Mouse (Mus musculus) CD8-positive naive resting alpha-beta T cell, adult 2 months (primary cell): Measurements from ENCODE around the gene Fam160a2.
"Not testable (repeated sequence)": the region's sequence is repeated elsewhere in the genome, so short reads cannot be mapped to it uniquely, and the experiment has no call there.

Source experiments
- DNase-seq, 2 experiments: peaks; one replicate each; pipeline ENCODE4 v3.0.0; 2022; ENCODE audit warnings: low read depth in 2 of 2, low spot score in 2 of 2

Gene Fam160a2

GRCm38 (mm10) chr7:105395131-105395820 is 4.6 kb downstream of the Fam160a2 start:
- DNase-seq, result no peak

DNA sequence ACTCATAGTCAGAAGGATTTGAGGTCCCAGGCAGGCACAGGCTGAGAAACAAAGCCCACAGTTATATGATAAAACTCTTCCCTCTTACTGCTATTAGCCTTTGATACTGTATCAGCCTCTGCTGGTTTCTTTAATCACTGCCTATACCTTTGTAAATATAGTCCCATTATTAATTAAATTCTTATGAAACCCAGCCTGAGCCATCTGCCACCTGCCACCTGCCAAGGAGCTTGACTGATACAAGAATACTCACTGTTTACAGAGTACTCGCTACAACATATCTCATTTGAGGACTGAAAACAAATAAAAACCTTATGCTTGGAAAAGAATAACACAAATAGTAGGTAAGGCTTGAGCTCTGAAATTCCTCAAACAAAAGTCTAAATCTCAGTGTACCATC is 5.2 kb downstream of the Fam160a2 start:
- DNase-seq, result no peak

- no peak for DNase-seq
Measured at GRCm38 (mm10) chr7:105390236-105390635, 9.6 kb downstream of the Fam160a2 start.

- no peak for DNase-seq
Measured at GRCm38 (mm10) chr7:105387696-105388095, 12.2 kb downstream of the Fam160a2 start.

DNA sequence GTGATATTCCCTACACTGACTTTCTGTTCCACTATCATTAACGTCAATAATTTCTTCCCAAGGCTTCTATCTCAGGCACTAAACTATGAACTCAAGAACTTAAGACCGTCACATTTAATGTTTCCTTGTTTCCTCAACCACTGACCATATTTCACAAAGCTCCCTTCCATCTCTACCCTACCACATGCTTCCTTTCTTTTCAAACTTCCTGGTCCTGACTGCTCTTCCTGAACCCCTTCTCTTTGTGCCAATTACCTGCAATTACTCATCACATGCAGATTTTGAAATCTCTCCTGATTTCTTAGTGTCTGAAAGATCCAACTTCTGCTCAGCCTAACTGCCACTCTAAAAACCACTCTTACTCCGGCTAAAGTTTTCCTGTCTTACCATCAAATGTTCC is 19.5 kb downstream of the Fam160a2 start:
- DNase-seq, result no peak

DNA sequence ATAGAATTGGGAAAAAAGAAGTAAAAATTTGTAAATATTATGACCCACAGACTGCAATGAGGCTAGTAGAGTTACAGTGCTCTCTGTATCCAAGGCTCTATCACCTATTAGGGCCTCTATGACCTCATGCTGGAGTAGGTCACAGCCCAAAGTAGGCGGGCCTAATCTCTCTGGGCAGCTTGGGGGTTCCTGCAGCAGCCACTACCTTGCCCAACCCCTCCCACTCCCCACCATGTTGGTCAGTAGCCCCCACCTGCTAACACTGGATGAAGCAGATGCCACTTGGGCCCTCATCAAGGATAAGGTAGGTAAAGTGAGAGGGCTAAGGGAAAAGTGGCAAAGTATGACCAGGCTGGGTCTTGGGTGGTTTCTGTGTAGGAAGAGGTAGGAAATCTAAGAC is 25.0 kb downstream of the Fam160a2 start, which contains the start of gene Gm5901:
Gm5901 (plus strand) TSS at position 173 of the 400 bp plus-strand sequence.
- no peak for DNase-seq

GRCm38 (mm10) chr7:105373976-105374375 is 25.9 kb downstream of the Fam160a2 start:
- DNase-seq, result no peak

- no peak for DNase-seq
Measured at GRCm38 (mm10) chr7:105373509-105373908, 26.3 kb downstream of the Fam160a2 start.

GRCm38 (mm10) chr7:105372912-105373311 is 26.9 kb downstream of the Fam160a2 start:
- no peak for DNase-seq

DNA sequence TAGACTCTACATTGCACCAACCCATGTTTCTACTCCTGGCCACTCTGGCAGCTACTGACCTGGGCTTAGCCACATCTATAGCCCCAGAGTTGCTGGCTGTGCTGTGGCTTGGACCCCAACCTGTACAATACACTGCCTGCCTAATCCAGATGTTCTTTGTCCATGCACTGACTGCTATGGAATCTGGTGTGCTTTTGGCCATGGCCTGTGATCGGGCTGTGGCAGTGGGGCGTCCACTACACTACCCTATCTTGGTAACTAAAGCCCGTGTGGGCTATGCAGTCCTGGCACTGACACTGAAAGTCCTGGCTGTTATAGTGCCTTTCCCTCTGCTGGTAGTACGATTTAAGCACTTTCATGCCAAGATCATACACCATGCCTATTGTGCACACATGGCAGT is 31.3 kb downstream of the Fam160a2 start:
- DNase-seq, result no peak

- no peak for DNase-seq
Measured at GRCm38 (mm10) chr7:105367930-105368329, 31.9 kb downstream of the Fam160a2 start, which contains the start of gene Olfr692. Gene Olfr692 (plus strand): TSS chr7:105368230.

DNA sequence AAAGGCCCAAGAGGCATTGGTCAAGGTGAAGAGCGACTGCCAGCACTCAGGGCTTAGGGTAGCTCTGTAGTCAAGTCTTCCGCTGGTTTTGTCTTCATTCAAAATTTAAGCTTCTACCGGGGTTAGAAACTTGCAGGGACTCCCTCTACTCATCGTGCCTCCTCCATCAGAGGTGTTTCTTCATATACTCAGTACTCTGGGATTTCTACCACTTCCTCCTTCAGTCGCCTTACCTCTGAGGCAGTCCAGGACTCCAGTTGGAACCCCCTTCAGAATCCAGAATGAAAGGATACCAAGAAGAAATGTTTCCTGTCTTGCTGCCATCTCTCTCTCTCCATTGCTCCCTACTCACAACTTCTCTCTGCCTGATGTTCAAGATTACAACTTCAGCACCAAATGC is 32.6 kb downstream of the Fam160a2 start:
- no peak for DNase-seq

DNA sequence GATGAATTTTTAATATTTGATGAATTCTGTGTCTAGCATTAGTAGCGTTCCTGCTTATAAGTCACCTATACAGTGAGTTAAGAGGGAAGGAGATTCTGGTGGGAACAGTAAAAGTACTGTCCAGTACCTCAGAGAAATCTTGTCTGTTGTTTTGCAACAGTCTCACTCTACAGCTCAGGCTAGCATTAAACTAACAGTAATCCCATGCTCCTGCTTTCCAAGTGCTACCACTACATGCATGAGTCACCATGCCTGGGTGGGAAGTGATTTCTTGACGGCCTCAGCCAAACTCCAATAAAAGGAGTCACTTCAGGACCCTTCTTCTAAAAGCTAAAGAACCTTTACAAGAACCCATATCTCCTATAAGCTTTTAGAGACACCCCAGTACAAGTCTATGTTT is 38.1 kb downstream of the Fam160a2 start:
- DNase-seq, result no peak

GRCm38 (mm10) chr7:105356487-105356886 is 43.4 kb downstream of the Fam160a2 start:
- not testable (repeated sequence) for DNase-seq

DNA sequence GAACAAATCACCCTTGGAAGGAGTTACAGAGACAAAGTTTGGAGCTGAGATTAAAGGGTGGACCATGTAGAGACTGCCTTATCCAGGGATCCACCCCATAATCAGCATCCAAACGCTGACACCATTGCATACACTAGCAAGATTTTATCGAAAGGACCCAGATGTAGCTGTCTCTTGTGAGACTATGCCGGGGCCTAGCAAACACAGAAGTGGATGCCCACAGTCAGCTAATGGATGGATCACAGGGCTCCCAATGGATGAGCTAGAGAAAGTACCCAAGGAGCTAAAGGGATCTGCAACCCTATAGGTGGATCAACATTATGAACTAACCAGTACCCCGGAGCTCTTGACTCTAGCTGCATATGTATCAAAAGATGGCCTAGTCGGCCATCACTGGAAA is 43.8 kb downstream of the Fam160a2 start:
- not testable (repeated sequence) for DNase-seq

DNA sequence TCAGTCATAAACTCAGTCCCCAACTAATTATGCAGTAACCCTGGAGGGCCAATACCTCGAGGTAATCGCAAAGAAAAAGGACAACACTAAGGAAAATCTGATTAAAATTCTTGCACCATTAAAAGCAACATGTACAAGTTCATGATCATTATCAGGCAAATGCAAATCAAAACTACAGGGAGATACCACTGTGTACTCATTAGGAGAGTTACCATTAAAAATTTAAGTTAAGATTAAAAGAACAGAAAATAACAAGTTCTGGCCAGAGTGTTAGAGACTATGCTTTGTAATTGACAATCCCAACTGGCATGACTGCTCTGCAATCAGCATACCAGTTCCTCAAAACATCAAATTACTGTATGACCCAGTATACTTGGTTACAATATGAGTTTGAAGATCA is 57.1 kb downstream of the Fam160a2 start:
- DNase-seq, result no peak

DNA sequence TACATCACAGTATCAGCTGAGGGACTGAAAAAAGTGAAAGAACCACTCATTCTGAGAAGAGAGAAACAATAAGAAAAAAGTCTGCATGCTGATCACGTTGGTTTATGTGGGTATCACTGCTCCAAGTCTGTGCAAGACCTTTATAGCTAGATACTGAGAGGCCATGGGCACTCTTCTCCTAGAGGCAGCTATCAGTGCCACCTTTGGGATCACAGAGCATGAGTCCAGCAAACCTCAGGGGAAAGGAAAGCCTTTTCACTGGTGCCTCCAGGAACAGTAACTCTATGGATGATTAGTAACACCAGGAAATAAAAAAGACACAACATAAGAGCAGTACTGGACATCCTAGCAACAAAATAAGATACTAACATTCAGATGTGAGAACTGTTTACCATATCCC is 57.7 kb downstream of the Fam160a2 start, which contains the start of gene Olfr691:
Olfr691 (minus strand) TSS at position 101 of the 400 bp plus-strand sequence.
- no peak for DNase-seq

GRCm38 (mm10) chr7:105334004-105334403 is 65.8 kb downstream of the Fam160a2 start, which contains the start of gene Olfr690:
Gene Olfr690 (minus strand): TSS chr7:105334104.
- no peak for DNase-seq

GRCm38 (mm10) chr7:105325302-105325701 is 74.6 kb downstream of the Fam160a2 start:
- DNase-seq, result no peak
